Mouse (Mus musculus) myocyte (in vitro differentiated cells): Measurements from ENCODE around the gene Rps28.

Experiments
- CEBPB ChIP-seq: IDR thresholded peaks from 2 replicates; pipeline ENCODE4 v1.6.1; 2011; ENCODE audit warnings: mild to moderate bottlenecking, moderate library complexity; ENCODE audit not compliant: poor library complexity, insufficient read depth, severe bottlenecking
- E2F4 ChIP-seq: IDR thresholded peaks from one replicate; pipeline ENCODE4 v1.6.1; 2011; ENCODE audit warnings: mild to moderate bottlenecking, control low read depth, moderate library complexity; ENCODE audit not compliant: insufficient read depth
- MAX ChIP-seq: IDR thresholded peaks from one replicate; pipeline ENCODE4 v1.6.1; 2011; ENCODE audit warnings: low read depth, mild to moderate bottlenecking, control low read depth
- MYOD1 ChIP-seq, 3 experiments: IDR thresholded peaks; one replicate each; pipeline ENCODE4 v1.6.1; 2011; ENCODE audit warnings: control low read depth in 2 of 3, low read depth in 2 of 3, mild to moderate bottlenecking in 2 of 3, moderate library complexity in 1 of 3; ENCODE audit not compliant: insufficient read length in 2 of 3, control insufficient read depth in 1 of 3
- MYOG ChIP-seq, 3 experiments: IDR thresholded peaks; one replicate each; pipeline ENCODE4 v1.6.1; 2011; ENCODE audit warnings: control low read depth in 2 of 3, low read depth in 2 of 3, mild to moderate bottlenecking in 2 of 3; ENCODE audit not compliant: insufficient read length in 2 of 3, control insufficient read depth in 1 of 3, insufficient read depth in 1 of 3
- POLR2A ChIP-seq: IDR thresholded peaks from one replicate; pipeline ENCODE4 v1.6.1; 2011; ENCODE audit warnings: low read depth, mild to moderate bottlenecking, control low read depth, moderate library complexity; ENCODE audit not compliant: insufficient read length
- POLR2AphosphoS2 ChIP-seq: IDR thresholded peaks from one replicate; pipeline ENCODE4 v1.6.1; 2011; ENCODE audit warnings: low read depth, control low read depth; ENCODE audit not compliant: insufficient read length
- SRF ChIP-seq: IDR thresholded peaks from one replicate; pipeline ENCODE4 v1.6.1; 2011; ENCODE audit warnings: low read depth; ENCODE audit not compliant: control insufficient read depth, insufficient read length
- TCF12 ChIP-seq: IDR thresholded peaks from one replicate; pipeline ENCODE4 v1.6.1; 2011; ENCODE audit warnings: mild to moderate bottlenecking, control low read depth; ENCODE audit not compliant: poor library complexity, insufficient read depth, severe bottlenecking
- TCF3 ChIP-seq: IDR thresholded peaks from one replicate; pipeline ENCODE4 v1.6.1; 2011; ENCODE audit warnings: low read depth, control low read depth; ENCODE audit not compliant: insufficient read length
- USF1 ChIP-seq: IDR thresholded peaks from one replicate; pipeline ENCODE4 v1.6.1; 2011; ENCODE audit warnings: low read depth, mild to moderate bottlenecking, control low read depth, moderate library complexity

DNA sequence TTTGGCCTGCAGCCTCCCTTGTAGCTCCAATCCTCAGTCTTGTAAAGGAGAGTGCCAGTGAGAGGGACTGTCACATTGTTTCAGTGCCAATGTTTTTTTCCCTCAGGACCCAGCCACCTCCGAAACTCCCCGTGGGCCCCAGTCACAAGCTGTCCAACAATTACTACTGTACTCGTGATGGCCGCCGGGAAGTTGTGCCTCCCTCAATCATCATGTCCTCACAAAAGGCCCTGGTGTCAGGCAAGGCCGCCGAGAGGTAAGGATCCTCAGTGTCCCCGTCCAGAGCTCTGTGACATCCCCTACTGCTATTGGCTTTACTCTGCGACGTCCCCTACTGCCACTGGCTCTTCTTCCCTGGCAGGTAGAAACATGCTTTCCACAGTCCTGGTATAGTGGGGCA, 5.2 kb upstream of the Rps28 start:
- TF ChIP-seq POLR2A (no peak), TCF12 (no peak), CEBPB (no peak), E2F4 (no peak), POLR2AphosphoS2 (no peak), MYOD1 (IDR thresholded peaks at IDR 0.05; ENCODE audit: control insufficient read depth in 1 of 3, insufficient read length in 2 of 3, low read depth in 2 of 3) (no peak), USF1 (no peak), MAX (no peak), MYOG (IDR thresholded peaks at IDR 0.05; ENCODE audit: control insufficient read depth in 1 of 3, insufficient read depth in 1 of 3, insufficient read length in 2 of 3, low read depth in 2 of 3) (no peak), SRF (no peak), TCF3 (no peak)
